Mouse (Mus musculus) lung, embryonic 16.5 days (tissue): ENCODE data around the gene Skp1a. TPM values are rescaled to one million over a fixed set of nuclear protein-coding genes. Genes with fewer than 3 reads are reported as not detected.

Source experiments
- ATAC-seq: fragments of 200-750 bp; cut with Nextera tagmentation; 2 replicates; pipeline ENCODE4 v1.8.0; 2017; ENCODE audit warnings: low read depth, mild to moderate bottlenecking, moderate library complexity
- H3K27ac ChIP-seq: fragments of 300-500 bp; sonication (generic); 2 replicates; pipeline ENCODE4 v1.5.1; 2014; ENCODE audit warnings: mild to moderate bottlenecking, control low read depth, low read length
- H3K27me3 ChIP-seq: fragments of 300-500 bp; sonication (generic); 2 replicates; pipeline ENCODE4 v1.6.1; 2014; ENCODE audit warnings: low read depth, low read length, mixed read lengths; ENCODE audit not compliant: control insufficient read depth, insufficient read depth
- H3K36me3 ChIP-seq: fragments of 300-500 bp; sonication (generic); 2 replicates; pipeline ENCODE4 v1.6.1; 2014; ENCODE audit warnings: low read length; ENCODE audit not compliant: control insufficient read depth, insufficient read depth
- H3K4me1 ChIP-seq: fragments of 300-500 bp; sonication (generic); replicated peaks from 2 replicates; pipeline ENCODE4 v1.6.1; 2014; ENCODE audit warnings: low read length, mixed read lengths; ENCODE audit not compliant: control insufficient read depth, insufficient read depth
- H3K4me2 ChIP-seq: fragments of 300-500 bp; sonication (generic); 2 replicates; pipeline ENCODE4 v1.6.1; 2014; ENCODE audit warnings: low read depth, low read length, control low read depth
- H3K4me3 ChIP-seq: fragments of 300-500 bp; sonication (generic); 2 replicates; pipeline ENCODE4 v1.5.1; 2014; ENCODE audit warnings: mild to moderate bottlenecking, low read length, control low read depth
- H3K9ac ChIP-seq: fragments of 300-500 bp; sonication (generic); 2 replicates; pipeline ENCODE4 v1.6.1; 2014; ENCODE audit warnings: low read length, control low read depth
- H3K9me3 ChIP-seq: fragments of 300-500 bp; sonication (generic); 2 replicates; pipeline ENCODE4 v1.6.1; 2016; ENCODE audit warnings: low read length; ENCODE audit not compliant: control insufficient read depth
- WGBS: fragments of 180-500 bp; shearing (Covaris S2); extraction: QIAGEN DNeasy Blood & Tissue Kit; methylation state at CpG from one replicate; pipeline ENCODE4 v1.1.7; 2014; 5-methylcytosine and 5-hydroxymethylcytosine counted together
- polyA plus RNA-seq: library from polyadenylated mRNA; unstranded; fragments of >200 nt; fragmentation: Nextera tagmentation; extraction: Ambion mirVana; gene quantifications from 2 replicates; pipeline ENCODE4 v1.2.1, GENCODE M21; 2015

Skp1a gene
- polyA plus RNA-seq, 1 experiment from 2014 or later: 833 TPM

- ATAC-seq: no peak
- Histone ChIP-seq H3K27ac (no peak overlapping the region), H3K27me3 (no peaks in the 10 kb centered on the region), H3K36me3 (no peaks in the 10 kb centered on the region), H3K4me3 (no peak overlapping the region), H3K9ac (no peak overlapping the region), H3K9me3 (no peaks in the 10 kb centered on the region), H3K4me2 (no peak overlapping the region), H3K4me1 (no peaks in the 10 kb centered on the region)
- WGBS: 60% methylated on average over 6 of the region's 6 CpGs
Measured at GRCm38 (mm10) chr11:52292894-52293293, 61.1 kb downstream of the Skp1a start.

GRCm38 (mm10) chr11:52294103-52294502 is 62.3 kb downstream of the Skp1a start:
- no peak overlapping the region for H3K9ac ChIP-seq
- H3K27me3 ChIP-seq: no peaks in the 10 kb centered on the region
- no peaks in the 10 kb centered on the region for H3K36me3 ChIP-seq
- no peaks in the 10 kb centered on the region for H3K4me1 ChIP-seq
- H3K4me3 ChIP-seq: no peak overlapping the region
- no peaks in the 10 kb centered on the region for H3K9me3 ChIP-seq
- H3K27ac ChIP-seq: no peak overlapping the region
- no peak for ATAC-seq
- no peak overlapping the region for H3K4me2 ChIP-seq
- 72% methylated on average over 9 of the region's 9 CpGs for WGBS

Other genes with a start within 250 kb of the Skp1a start
- 231 and 248 TPM in 2 replicates for gene Ube2b, start 231.2 kb upstream of the Skp1a start, polyA plus RNA-seq
- gene Cdkl3, start 227.8 kb upstream of the Skp1a start, polyA plus RNA-seq: 7.8 and 9.4 TPM in 2 replicates
- 57.8 and 62.7 TPM in 2 replicates for gene Ppp2ca, start 133.3 kb upstream of the Skp1a start, polyA plus RNA-seq
- gene Olfr1373, start 86.5 kb upstream of the Skp1a start, polyA plus RNA-seq: not detected in 2 replicates
- not detected in 2 replicates for gene Olfr1371, start 18.0 kb upstream of the Skp1a start, polyA plus RNA-seq
- 16.4 and 19.9 TPM in 2 replicates for gene Tcf7, start 51.0 kb downstream of the Skp1a start, polyA plus RNA-seq
- 255 and 264 TPM in 2 replicates for gene Vdac1, start 128.9 kb downstream of the Skp1a start, polyA plus RNA-seq
- 226 and 238 TPM in 2 replicates for gene 9530068E07Rik, start 164.4 kb downstream of the Skp1a start, polyA plus RNA-seq